Mouse (Mus musculus) kidney, postnatal 36 days (tissue): Measurements from ENCODE around the gene Chd1.

Source experiments
- DNase-seq, 2 experiments: peaks; one replicate each; pipeline ENCODE4 v3.0.0; 2021 to 2022; ENCODE audit warnings: mixed read lengths in 2 of 2

The Chd1 gene

GRCm38 (mm10) chr17:15812136-15812778 lies 107.5 kb downstream of the Chd1 start:
- no peak for DNase-seq

GRCm38 (mm10) chr17:15813658-15814212 lies 109.0 kb downstream of the Chd1 start:
- no peak for DNase-seq

- no peak for DNase-seq
These were observed 110.7 kb downstream of the Chd1 start for GRCm38 (mm10) chr17:15815312-15816018.

GRCm38 (mm10) chr17:15816379-15817095 lies 111.8 kb downstream of the Chd1 start:
- no peak for DNase-seq

GRCm38 (mm10) chr17:15817096-15817450 lies 112.3 kb downstream of the Chd1 start:
- DNase-seq: no peak

GRCm38 (mm10) chr17:15817634-15818033 lies 112.9 kb downstream of the Chd1 start:
- DNase-seq: no peak

GRCm38 (mm10) chr17:15818372-15818771 lies 113.6 kb downstream of the Chd1 start:
- DNase-seq: no peak

GRCm38 (mm10) chr17:15820146-15820545 lies 115.4 kb downstream of the Chd1 start:
- DNase-seq: no peak

- DNase-seq: no peak
These were observed 116.0 kb downstream of the Chd1 start for GRCm38 (mm10) chr17:15820761-15821160.

- no peak for DNase-seq
These were observed 116.9 kb downstream of the Chd1 start for GRCm38 (mm10) chr17:15821706-15822105.
